In the genomic region with DNA sequence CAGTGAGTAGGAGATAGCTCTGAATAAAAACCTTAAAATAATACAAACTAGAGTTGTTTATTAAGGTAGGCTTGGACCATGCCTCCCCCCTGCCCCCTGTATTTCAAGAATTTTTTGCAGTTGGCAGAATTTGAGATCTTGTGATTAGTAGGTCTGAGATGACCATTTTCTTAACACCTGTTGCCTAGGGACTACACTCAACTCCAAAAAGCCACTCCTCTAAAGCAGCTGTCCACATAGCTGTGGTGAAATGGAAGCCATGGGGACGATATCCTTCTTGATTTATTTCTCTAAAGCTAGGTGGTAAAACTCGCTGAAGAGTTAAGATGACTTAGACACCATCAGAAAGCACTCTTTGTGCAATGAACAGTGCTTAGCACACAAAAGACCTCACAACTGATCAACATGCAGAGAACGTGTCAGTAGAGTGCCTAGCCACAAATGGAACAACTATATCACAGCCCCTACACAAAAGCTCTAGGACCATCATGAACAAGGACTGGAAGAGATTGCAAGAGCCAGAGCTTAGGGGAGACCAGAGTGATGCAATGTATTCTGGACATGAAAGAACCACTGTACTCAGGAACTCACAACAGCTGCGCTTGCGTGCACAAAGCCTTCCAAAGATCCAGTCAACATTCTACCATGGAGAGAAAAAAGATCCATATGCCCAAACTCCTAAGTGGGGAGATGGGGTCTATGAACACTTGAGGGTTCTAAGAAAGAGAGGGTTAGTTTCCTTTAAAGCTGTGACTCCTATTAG, we compare ENCODE assay signal across 14 mouse cellular contexts.
"Had no signal": no experiment of that assay in that cellular context is flagged by ENCODE, and none has a peak within 500 bp of the region (broad histone marks: within the 10 kb centered on the region; RNA-seq: fewer than 3 reads in every experiment).

No protein-coding gene starts in this region.

- H3K4me3 ChIP-seq: lung, embryonic 15.5 days; midbrain, embryonic 10.5 days; midbrain, embryonic 12.5 days; neural tube, embryonic 12.5 days; stomach, embryonic 15.5 days had no signal

- DNase-seq: lung, adult 18-20 months; lung, postnatal 14 days; lung, postnatal 36 days; midbrain, embryonic 14.5 days; right cerebral cortex, postnatal 14 days; thymus, adult 2 months; thymus, postnatal 25 days had no signal

- H3K36me3 ChIP-seq: lung, embryonic 15.5 days; midbrain, embryonic 10.5 days; midbrain, embryonic 12.5 days; neural tube, embryonic 12.5 days; stomach, embryonic 15.5 days had no signal

- H3K27me3 ChIP-seq: lung, embryonic 15.5 days; midbrain, embryonic 12.5 days; neural tube, embryonic 12.5 days; stomach, embryonic 15.5 days had no signal

- H3K27ac ChIP-seq: liver, embryonic 14.5 days; lung, embryonic 15.5 days; midbrain, embryonic 10.5 days; midbrain, embryonic 12.5 days; neural tube, embryonic 12.5 days; stomach, embryonic 15.5 days; stomach, postnatal 0 days had no signal

- H3K4me1 ChIP-seq: neural tube, embryonic 12.5 days; stomach, embryonic 15.5 days had no signal
